Mouse (Mus musculus): Measurements from ENCODE around the gene Slit3.

- TF ChIP-seq CTCF (IDR thresholded peaks at IDR 0.05) (no peak), EP300 (IDR thresholded peaks at IDR 0.05) (no peak)
These were observed 501.7 kb downstream of the Slit3 start for GRCm38 (mm10) chr11:35622736-35623135.

Data from lung, postnatal 0 days (tissue).